Mouse (Mus musculus): ENCODE measurements around the gene Smg8. TPM values are rescaled to one million over a fixed set of nuclear protein-coding genes. Genes with fewer than 3 reads are reported as not detected.
"Not testable (repeated sequence)": the region's sequence is repeated elsewhere in the genome, so short reads cannot be mapped to it uniquely, and the experiment has no call there.

Gene Smg8
- polyA plus RNA-seq, 1 experiment from 2014 or later: 16.3 TPM

- no peak overlapping the region for H3K4me3 ChIP-seq (ENCODE audit: inconsistent target)
- peaks cover 37% of the 10 kb centered on the region for H3K36me3 ChIP-seq (ENCODE audit: inconsistent target)
- WGBS (ENCODE audit: missing documents): 100% methylated on average over 1 of the region's 1 CpGs
- H3K27ac ChIP-seq: no peak overlapping the region
- peaks cover 75% of the 10 kb centered on the region for H3K79me2 ChIP-seq (ENCODE audit: inconsistent target)
Observed at GRCm38 (mm10) chr11:87083712-87084111, 2.9 kb downstream of the Smg8 start.

GRCm38 (mm10) chr11:87073866-87074440 lies 12.6 kb downstream of the Smg8 start, which contains the start of gene Gdpd1:
Gene Gdpd1 (minus strand): TSS chr11:87074062.
- WGBS (ENCODE audit: missing documents): 3% methylated on average over 43 of the region's 43 CpGs
- peak within 1 kb of the TSS; percentile 31; the same call in 1 of the 2 replicates for H3K27ac ChIP-seq
- peaks cover 8% of the 10 kb centered on the region; the same call in 1 of the 2 replicates for H3K36me3 ChIP-seq (ENCODE audit: inconsistent target)
- H3K4me3 ChIP-seq (ENCODE audit: inconsistent target): peak within 1 kb of the TSS; percentile 85
- H3K79me2 ChIP-seq (ENCODE audit: inconsistent target): peaks cover 10% of the 10 kb centered on the region; the same call in 1 of the 2 replicates

- Histone ChIP-seq H3K79me2 (ENCODE audit: inconsistent target) (peaks cover 9% of the 10 kb centered on the region; the same call in 1 of the 2 replicates), H3K36me3 (ENCODE audit: inconsistent target) (peaks cover 8% of the 10 kb centered on the region; the same call in 1 of the 2 replicates), H3K4me3 (ENCODE audit: inconsistent target) (peak overlapping the region; percentile 85), H3K27ac (peak overlapping the region; percentile 31; the same call in 1 of the 2 replicates)
- 7% methylated on average over 24 of the region's 24 CpGs for WGBS (ENCODE audit: missing documents)
Observed at GRCm38 (mm10) chr11:87073343-87073865, 13.2 kb downstream of the Smg8 start.

GRCm38 (mm10) chr11:87062087-87062486 lies 24.5 kb downstream of the Smg8 start:
- no peak overlapping the region for H3K4me3 ChIP-seq (ENCODE audit: inconsistent target)
- no peak overlapping the region for H3K27ac ChIP-seq
- WGBS (ENCODE audit: missing documents): 89% methylated on average over 3 of the region's 3 CpGs
- H3K36me3 ChIP-seq (ENCODE audit: inconsistent target): peaks cover 43% of the 10 kb centered on the region; the same call in 1 of the 2 replicates
- H3K79me2 ChIP-seq (ENCODE audit: inconsistent target): no peaks in the 10 kb centered on the region; the same call in 1 of the 2 replicates

GRCm38 (mm10) chr11:87060410-87060809 lies 26.2 kb downstream of the Smg8 start:
- 84% methylated on average over 2 of the region's 2 CpGs for WGBS (ENCODE audit: missing documents)
- H3K4me3 ChIP-seq (ENCODE audit: inconsistent target): no peak overlapping the region
- H3K27ac ChIP-seq: no peak overlapping the region
- no peaks in the 10 kb centered on the region for H3K79me2 ChIP-seq (ENCODE audit: inconsistent target)
- H3K36me3 ChIP-seq (ENCODE audit: inconsistent target): peaks cover 57% of the 10 kb centered on the region

- Histone ChIP-seq H3K27ac (no peak overlapping the region), H3K79me2 (ENCODE audit: inconsistent target) (no peaks in the 10 kb centered on the region), H3K4me3 (ENCODE audit: inconsistent target) (no peak overlapping the region), H3K36me3 (ENCODE audit: inconsistent target) (peaks cover 42% of the 10 kb centered on the region)
- WGBS (ENCODE audit: missing documents): 89% methylated on average over 5 of the region's 6 CpGs
Observed at GRCm38 (mm10) chr11:87056286-87056685, 30.3 kb downstream of the Smg8 start.

- not testable (repeated sequence) for H3K79me2 ChIP-seq (ENCODE audit: inconsistent target); H3K27ac ChIP-seq; H3K4me3 ChIP-seq (ENCODE audit: inconsistent target)
- peaks cover 24% of the 10 kb centered on the region; the same call in 1 of the 2 replicates for H3K36me3 ChIP-seq (ENCODE audit: inconsistent target)
- WGBS (ENCODE audit: missing documents): 96% methylated on average over 7 of the region's 7 CpGs
Observed at GRCm38 (mm10) chr11:87048900-87049299, 37.7 kb downstream of the Smg8 start.

- H3K27ac ChIP-seq: no peak overlapping the region
- no peaks in the 10 kb centered on the region for H3K79me2 ChIP-seq (ENCODE audit: inconsistent target)
- 92% methylated on average over 5 of the region's 5 CpGs for WGBS (ENCODE audit: missing documents)
- H3K36me3 ChIP-seq (ENCODE audit: inconsistent target): 0 out of 2 replicates have a peak, but pooled peaks cover 20% of the 10 kb centered on the region
- H3K4me3 ChIP-seq (ENCODE audit: inconsistent target): no peak overlapping the region
Observed at GRCm38 (mm10) chr11:87046968-87047367, 39.6 kb downstream of the Smg8 start.

- no peaks in the 10 kb centered on the region for H3K79me2 ChIP-seq (ENCODE audit: inconsistent target)
- H3K27ac ChIP-seq: no peak overlapping the region
- H3K4me3 ChIP-seq (ENCODE audit: inconsistent target): no peak overlapping the region
- H3K36me3 ChIP-seq (ENCODE audit: inconsistent target): 0 out of 2 replicates have a peak, but pooled peaks cover 10% of the 10 kb centered on the region
- 83% methylated on average over 3 of the region's 3 CpGs for WGBS (ENCODE audit: missing documents)
Observed at GRCm38 (mm10) chr11:87043052-87043451, 43.5 kb downstream of the Smg8 start.

- WGBS (ENCODE audit: missing documents): 56% methylated on average over 9 of the region's 9 CpGs
- Histone ChIP-seq H3K79me2 (ENCODE audit: inconsistent target) (no peaks in the 10 kb centered on the region), H3K27ac (peak overlapping the region; percentile 76), H3K36me3 (ENCODE audit: inconsistent target) (peaks cover 18% of the 10 kb centered on the region; the same call in 1 of the 2 replicates), H3K4me3 (ENCODE audit: inconsistent target) (no peak overlapping the region)
Observed at GRCm38 (mm10) chr11:87039307-87039963, 47.1 kb downstream of the Smg8 start.

GRCm38 (mm10) chr11:87036180-87036579 lies 50.4 kb downstream of the Smg8 start:
- peaks cover 10% of the 10 kb centered on the region; the same call in 1 of the 2 replicates for H3K36me3 ChIP-seq (ENCODE audit: inconsistent target)
- 84% methylated on average over 4 of the region's 4 CpGs for WGBS (ENCODE audit: missing documents)
- no peaks in the 10 kb centered on the region for H3K79me2 ChIP-seq (ENCODE audit: inconsistent target)
- H3K4me3 ChIP-seq (ENCODE audit: inconsistent target): no peak overlapping the region
- no peak overlapping the region for H3K27ac ChIP-seq

GRCm38 (mm10) chr11:87028212-87028611 lies 58.4 kb downstream of the Smg8 start:
- no peak overlapping the region for H3K27ac ChIP-seq
- H3K36me3 ChIP-seq (ENCODE audit: inconsistent target): no peaks in the 10 kb centered on the region
- no peaks in the 10 kb centered on the region for H3K79me2 ChIP-seq (ENCODE audit: inconsistent target)
- no peak overlapping the region for H3K4me3 ChIP-seq (ENCODE audit: inconsistent target)
- WGBS (ENCODE audit: missing documents): 94% methylated on average over 3 of the region's 3 CpGs
